Mouse (Mus musculus) MN1 (cell line): ENCODE measurements at regions not wholly inside any gene's neighbourhood (a gene's known extent, or its start where the extent isn't known, plus 50 kb on each side); places are given as distances from the start of the nearest gene placed in this dataset.

ENCODE experiments used
- DNase-seq: peaks from one replicate; pipeline ENCODE4 v3.0.0-alpha.2; 2016; ENCODE audit warnings: low spot score

GRCm38 (mm10) chr9:113488651-113489050 lies 219.4 kb downstream of the Pdcd6ip start:
- no peak for DNase-seq

GRCm38 (mm10) chr9:113486494-113487081 lies 221.5 kb downstream of the Pdcd6ip start:
- no peak for DNase-seq

DNA sequence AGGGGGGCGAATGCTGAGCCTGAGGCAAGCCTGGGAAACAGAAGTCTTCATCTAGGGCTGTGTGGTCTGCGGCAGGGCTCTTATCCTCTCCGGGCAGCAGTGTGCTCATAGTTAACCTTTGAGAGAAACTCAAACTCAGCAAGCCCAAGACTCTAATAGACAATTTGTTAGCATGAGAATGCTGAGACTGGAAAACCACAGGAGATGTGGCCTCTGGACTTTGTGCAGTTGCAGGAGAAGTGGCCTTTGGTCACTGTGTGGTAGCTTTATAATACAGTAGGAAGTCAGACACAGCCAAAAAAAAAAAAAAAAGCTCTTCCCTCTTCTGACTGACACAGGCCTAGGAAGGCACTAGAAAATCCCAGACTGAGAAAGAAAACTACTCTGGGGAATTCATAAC lies 228.2 kb downstream of the Pdcd6ip start:
- no peak for DNase-seq

DNA sequence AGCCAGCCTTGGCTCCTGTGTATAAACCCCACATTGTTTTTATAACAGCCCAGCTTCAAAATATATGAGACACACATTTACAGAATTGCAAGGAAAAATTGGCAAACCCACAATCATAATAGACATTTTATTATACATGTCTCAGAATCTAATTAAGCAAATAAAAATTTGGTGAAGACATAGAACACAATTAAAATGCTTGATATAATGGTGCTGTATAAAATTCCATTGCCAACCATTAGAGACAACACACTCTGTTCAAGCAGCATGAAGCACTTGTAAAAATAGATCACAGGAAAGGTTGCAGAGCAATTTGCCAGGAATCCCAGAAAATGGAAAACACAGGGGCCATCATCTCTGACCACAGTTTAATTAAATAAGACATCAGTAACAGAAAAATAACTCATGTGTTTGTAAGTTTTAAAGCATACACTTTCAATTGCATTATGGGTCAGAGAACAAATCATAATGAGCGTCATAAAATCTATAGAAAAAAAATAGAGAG lies 229.2 kb downstream of the Pdcd6ip start:
- DNase-seq = no peak

DNA sequence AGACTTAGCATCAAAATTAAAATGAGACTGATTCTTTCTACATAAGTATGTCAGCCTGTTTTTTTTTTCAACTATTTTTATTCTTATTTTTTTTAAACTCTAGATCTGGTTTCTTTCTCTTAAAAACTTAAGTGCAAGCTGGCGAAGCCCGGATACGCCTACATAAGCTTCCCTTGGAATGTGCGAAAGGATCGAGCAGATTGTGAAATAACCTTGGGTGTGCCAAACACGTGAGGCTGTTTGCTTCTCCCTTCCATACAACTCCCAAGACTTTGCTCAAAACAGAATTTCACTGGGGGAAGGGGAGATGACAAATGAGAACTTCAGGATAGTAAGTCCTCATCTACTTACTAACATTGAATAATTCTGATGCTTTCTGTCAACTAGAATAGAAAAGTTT lies 236.3 kb downstream of the Pdcd6ip start:
- no peak for DNase-seq

- no peak for DNase-seq
Measured at GRCm38 (mm10) chr9:113462888-113463287, 245.2 kb downstream of the Pdcd6ip start.

DNA sequence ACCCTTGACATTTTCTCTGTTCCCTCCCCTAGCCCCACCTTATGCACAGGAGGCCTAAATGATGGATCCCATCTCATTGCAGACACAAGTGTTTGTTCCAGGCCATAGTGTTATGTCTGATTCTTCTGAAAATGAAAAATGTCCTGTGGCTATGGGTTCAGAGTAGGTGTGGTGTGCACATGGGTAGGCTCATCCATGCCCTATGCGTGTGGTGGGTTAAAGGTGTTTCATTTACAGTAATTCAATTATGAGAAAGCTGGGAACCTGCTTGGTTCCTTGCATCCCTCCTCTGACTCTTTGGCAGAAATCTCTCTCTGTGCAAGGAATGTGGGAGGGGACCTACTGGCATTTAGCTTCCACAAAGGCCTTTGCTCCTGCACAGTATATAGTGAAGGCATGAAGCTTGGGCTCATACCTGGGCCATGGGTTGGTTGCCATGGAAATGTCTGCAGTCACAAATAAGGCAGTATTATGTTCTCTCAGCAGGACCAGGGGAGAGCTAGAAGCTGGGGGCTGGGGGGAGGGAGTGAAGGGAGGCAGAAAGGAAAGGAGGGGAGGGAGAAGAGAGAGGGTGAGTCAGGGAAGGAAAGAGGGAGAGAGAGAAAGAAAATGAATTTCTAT lies 245.7 kb downstream of the Pdcd6ip start:
- no peak for DNase-seq

- DNase-seq = no peak
Measured at GRCm38 (mm10) chr9:113459885-113460284, 248.2 kb downstream of the Pdcd6ip start.

GRCm38 (mm10) chr9:113459221-113459620 lies 248.8 kb downstream of the Pdcd6ip start:
- no peak for DNase-seq

- no peak for DNase-seq
Measured at GRCm38 (mm10) chr9:113458741-113459154, 249.3 kb downstream of the Pdcd6ip start.

DNA sequence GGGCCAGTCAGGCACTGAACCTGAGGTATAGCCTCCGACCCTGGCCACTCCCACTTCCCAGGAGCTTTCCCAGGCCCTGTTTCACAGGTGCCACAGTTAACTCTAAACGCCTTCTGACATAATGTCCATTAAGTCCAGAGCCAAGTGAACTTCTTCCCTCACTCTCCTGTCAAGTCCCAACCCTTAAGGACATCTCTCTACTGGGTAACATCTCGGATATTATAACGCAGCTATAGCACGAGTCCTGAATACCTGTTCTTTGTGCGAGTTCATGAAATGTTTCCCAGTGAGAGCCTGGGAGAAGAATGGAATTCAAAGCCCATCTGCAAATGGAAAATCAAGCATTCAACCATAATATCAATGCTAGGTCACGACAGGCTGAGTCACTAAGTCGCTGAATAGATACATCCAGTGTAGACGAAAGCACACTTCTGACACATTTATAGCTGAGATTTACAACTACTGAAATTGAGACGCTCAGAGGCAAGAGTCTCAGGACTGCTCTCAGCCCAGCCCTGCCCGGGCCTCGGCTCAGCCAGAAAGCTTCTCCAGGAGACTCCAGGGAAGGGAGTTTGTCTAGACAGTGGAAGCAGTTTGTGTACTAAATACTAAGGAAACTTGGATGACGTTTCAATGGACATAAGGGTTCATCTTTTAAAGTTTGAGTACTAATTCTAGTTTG lies 250.7 kb downstream of the Pdcd6ip start:
- DNase-seq = no peak

GRCm38 (mm10) chr9:113455577-113455976 lies 252.5 kb downstream of the Pdcd6ip start:
- DNase-seq = no peak

DNA sequence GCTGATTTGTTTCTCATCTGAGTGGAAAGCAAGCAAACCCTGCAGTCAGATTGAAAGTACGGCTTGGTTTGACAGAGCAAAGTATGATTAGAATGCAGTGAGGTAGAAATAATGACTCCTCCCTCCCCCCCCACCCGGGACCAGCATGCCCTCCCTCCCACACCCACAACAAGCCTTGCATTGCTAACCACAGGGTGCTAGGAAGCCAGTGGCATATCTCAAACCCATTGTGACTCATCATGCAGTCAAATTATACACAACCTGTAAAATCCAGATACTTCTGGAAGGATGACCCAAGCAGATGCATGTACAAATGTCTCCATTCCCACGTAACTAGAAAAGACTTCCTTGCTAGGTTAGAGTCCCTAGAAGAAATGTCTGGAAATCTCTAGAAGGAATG lies 254.8 kb downstream of the Pdcd6ip start:
- DNase-seq = no peak

- peak; percentile 78 for DNase-seq
Measured at GRCm38 (mm10) chr9:113441770-113442411, 266.2 kb downstream of the Pdcd6ip start.

- DNase-seq = no peak
Measured at GRCm38 (mm10) chr9:113438394-113438793, 269.7 kb downstream of the Pdcd6ip start.

DNA sequence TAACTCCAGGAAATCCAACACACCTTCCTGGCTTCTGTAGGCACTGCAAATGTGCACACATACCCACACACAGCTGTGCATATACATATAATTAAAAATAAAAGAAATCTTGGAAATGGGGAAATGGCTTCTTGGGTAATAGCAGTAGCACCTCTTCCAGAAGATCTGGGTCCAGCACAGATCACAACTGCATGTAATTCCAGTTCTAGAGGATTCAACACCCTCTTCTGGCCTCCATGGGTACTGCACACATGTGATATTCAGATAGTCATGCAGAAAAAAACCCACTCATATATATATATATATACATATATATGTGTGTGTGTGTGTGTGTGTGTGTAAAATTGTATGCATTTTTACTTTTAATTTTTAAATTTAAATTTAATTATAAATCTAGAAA lies 272.1 kb downstream of the Pdcd6ip start:
- DNase-seq = no peak

- DNase-seq = no peak
Measured at GRCm38 (mm10) chr9:113433424-113433823, 274.6 kb downstream of the Pdcd6ip start.

- DNase-seq = no peak
Measured at GRCm38 (mm10) chr9:113432601-113433179, 275.4 kb downstream of the Pdcd6ip start.

GRCm38 (mm10) chr9:113430411-113430810 lies 277.6 kb downstream of the Pdcd6ip start:
- DNase-seq = no peak

DNA sequence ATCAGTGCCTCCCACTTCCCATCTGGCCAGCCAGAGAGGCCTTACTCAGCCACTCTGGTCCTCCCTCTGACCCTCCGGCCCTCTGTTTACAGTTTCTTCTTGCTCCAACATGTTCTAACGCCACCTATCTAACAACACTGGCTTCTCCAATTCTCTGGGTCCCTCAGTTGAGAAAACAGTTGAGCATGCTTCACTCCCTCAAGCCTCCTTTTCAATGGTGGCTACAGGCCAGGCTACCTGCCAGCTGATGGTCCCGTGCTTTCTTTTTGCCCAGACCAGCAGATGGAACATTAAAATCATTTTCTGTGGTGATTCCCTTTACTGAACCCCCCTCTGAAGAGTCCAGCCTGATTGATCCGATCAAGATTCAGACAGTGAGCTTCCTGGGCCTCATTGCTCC lies 280.8 kb downstream of the Pdcd6ip start:
- DNase-seq = no peak

DNA sequence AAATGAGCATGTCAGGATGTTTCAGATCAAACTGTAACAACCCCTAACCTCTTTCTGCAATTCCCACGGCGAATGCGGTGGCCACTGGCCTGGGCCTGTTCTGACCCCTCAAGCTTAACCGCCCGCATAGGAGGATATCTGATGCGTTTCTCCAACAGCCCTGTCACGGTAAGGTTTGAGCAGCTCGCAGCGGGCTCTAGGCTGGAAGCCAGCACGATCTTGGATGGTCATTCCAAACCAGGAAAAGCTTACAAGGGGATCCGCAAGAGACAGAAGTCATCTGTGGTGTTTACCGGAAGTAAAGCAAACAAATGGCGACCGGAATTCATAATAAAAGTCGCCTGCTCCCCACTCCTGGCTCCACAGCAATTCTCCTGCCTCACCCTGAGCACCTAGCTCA lies 281.7 kb downstream of the Pdcd6ip start:
- no peak for DNase-seq

- DNase-seq = peak; percentile 7
Measured at GRCm38 (mm10) chr9:113421645-113422044, 286.4 kb downstream of the Pdcd6ip start.
